Mouse (Mus musculus) frontal cortex, postnatal 25 days (tissue): ENCODE measurements around the gene Raly.
A peak's percentile ranks its signal among the peaks of the same experiment; 100 is the strongest.

Experiments used
- DNase-seq, 2 experiments: peaks; one replicate each; pipeline ENCODE4 v3.0.0; 2022; ENCODE audit warnings: low spot score in 2 of 2

Gene Raly

DNA sequence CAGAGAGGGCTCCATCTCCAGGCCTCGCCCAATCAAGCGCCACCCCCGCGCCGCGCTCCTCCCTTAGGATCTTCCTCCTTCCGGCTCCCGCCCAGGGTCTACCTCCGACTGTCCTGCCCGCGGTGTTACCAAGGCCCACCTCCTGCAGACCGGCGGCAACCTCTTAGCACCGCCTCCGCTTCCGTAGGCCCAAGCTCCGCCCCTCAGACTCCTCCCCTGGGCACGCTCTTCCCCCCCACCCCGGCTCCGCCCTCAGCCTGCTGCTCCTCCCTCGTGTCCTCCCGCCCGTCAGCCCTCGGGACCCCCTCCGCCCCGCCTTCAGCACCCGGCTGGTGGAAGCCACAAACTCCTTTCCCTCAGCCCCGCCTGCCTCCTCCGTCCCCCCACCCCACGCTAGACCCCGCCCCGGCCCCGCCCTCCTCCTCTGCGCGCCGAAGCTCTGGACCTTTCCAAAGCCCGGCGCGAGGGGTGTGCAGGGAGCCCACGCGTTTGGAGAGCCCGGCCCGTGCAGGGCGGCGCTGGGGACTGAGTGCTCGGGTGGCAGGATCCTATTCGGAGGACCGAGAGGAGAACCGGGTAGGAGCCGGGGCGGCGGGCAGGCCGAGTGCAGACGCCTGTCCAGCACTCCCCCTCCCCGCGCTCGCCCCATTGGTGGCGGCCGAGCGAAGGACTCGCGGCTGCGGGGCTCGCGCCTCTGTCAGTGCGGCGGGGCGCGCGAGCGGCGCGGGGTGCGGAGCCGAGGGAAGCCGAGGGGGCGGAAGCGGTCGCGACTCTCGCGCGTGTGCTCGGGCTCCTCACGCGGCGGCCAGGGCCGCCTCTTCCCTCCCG is at the start of gene Raly, which contains the start of gene a:
TSS of gene Raly (plus strand) at position 441 of the 828 bp plus-strand sequence.
TSS of gene a (plus strand) at position 747 of the 828 bp plus-strand sequence.
- peak; percentile 85 to 91 for DNase-seq

DNA sequence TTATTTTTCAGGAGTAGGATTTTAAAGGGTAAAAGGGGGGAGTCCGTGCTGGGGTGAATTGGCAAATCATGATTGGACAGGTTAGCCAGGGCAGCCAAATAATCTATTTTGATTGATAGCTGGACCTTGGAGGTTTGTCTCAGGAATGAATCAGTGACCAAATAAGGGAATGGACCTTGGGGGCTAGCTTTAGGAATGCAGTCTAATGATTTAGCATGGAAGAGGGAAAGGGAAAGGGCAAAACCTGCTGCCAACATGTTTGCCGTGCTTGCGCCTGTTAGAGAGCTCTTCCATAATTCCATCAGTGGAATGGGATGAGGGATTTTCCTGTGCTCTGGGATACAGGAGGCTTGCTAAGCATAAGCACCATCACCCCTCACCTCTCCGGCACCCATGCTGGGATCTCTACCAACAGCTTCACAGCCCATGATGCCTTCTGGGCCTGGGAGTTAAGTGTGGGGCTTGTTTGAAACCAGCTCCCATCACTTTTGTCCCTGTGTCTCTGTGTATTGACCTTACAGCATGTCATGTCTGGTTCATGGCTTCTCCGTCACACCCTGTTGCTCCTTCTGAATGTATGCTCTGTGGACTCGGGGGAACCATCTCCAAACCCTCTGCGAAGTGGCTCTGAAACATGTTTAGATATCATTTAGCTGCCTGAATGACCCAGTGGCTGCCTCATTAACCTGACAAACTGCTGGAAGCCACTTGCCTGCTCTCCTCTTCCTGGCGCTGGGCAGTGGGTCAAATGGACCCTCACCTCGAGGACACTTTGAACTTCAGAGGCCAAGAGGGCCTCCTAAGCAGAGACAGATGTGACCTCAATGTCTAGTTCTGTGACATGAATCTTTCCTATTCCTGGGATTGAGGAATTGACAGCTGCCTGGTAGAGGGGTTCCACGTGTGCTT is 47.7 kb upstream of the Raly start:
- DNase-seq: no peak

DNA sequence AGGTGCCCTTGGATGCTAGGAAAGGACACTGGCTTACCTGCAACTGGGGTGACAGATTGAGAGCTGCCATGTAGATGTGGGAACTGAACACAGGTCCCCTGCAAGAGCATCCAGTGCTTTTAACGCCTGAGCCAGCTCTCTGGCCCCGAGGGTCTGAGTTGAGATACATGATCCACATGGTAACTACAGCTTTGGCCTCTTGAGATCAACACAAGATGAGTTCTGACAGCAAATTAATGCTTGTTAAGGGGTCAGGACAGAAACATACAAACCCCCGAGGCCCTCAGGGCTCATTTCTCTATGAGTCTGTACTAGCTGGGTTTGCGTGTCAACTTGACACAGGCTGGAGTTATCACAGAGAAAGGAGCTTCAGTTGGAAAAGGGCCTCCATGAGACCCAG is 47.0 kb upstream of the Raly start:
- DNase-seq: no peak

DNA sequence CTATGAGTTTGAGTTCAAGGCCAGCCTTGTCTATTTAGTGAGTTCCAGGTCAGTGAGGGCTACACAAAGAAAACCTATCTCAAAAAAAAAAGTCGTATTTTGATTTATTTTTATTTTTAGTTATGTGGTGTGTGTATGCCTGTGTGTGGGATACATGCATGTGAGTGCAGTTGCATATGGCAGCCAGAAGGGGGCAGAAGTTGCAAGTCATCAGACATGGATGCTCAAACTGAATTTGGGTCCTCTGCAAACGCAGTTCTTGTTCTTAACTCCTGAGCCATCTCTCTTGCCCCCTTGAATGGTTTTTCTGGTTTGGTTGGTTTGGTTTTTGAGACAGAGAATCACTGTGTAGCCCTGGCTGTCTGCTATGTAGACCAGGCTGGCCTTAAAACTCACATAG is 42.5 kb upstream of the Raly start:
- DNase-seq: no peak

DNA sequence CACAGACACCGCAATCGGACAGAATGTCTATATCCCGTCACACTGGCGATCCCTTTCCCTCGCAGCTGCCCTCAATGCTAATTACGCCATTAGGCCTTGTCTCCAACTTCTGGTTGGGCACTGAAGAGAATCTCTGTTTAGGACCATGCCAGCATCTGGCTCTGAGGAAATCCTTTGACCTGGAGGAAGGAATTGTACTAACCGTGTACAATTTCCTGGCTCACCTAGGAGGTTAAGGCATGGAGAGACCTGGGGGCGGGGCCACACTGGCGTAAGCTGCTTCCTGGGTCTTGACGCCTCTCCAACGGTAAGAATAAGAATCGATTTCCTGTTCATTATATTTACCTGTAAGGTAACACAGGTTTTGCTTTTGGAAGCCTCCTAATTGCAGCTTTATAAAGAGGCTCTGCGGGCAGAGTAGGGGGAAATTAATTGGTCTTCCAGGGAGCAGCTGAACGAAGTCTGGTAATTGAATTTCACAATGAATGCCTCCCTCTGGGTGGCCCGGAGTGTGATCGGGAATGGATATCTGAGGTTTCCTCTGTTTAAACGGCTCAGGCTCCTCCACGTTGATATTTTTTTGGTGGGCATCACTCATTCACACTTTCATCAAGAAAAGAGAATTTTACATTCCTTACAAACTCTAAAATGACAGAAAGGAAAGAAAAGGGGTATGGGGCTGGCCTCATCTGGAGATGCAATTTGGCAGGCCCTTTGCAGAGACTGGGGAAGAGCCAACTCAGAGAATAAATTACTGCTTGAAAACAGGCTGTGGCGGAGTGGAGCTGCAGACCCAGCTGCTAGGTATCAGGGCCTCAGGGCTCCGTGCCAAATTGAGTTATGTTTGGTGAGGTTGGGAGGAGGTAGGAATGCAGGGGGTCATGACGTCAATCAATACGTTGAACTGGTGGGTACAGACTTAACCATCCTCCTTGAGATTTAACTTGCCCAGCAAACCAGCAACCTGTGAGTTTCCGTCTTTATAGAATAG is 41.6 kb upstream of the Raly start:
- no peak for DNase-seq

DNA sequence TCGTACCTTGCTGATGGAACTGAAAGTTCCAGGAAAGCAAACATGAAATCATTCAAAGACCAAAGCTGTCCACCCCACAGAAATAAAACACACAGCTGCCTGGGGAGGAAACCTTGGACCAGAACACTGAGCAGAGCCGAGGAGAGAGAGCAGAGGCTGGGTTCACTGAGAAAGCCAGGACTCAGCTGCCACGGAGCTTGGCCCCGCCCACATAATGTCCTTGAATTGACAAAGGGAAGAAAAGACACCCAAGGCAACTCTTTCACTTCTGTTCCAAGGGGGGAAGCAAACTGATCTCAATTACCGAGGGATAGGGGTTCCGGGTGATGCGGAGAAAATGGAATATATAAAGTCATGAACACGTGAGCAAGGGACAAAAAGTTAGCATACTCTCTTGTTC is 39.0 kb upstream of the Raly start:
- DNase-seq: no peak

DNA sequence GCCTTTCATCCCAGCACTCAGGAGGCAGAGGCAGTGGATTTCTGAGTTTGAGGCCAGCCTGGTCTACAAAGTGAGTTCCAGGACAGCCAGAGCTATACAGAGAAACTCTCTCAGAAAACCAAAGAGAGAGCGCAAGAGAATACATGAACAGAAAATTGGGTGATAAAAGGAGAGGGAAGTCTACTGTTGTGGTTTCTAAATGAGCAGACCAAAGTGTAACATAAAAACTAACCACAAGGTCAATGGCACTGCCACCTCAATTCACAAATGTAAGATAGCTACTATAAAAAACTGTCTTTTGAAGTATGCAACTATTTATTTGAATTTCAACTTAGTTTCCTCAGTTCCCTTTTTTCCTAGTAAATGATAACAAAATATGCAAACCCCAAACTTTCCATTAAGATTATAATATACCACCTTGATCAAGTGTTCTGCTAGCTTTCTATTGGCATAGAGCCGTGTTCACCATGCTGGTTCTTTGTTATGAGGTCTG is 36.8 kb upstream of the Raly start:
- DNase-seq: no peak

DNA sequence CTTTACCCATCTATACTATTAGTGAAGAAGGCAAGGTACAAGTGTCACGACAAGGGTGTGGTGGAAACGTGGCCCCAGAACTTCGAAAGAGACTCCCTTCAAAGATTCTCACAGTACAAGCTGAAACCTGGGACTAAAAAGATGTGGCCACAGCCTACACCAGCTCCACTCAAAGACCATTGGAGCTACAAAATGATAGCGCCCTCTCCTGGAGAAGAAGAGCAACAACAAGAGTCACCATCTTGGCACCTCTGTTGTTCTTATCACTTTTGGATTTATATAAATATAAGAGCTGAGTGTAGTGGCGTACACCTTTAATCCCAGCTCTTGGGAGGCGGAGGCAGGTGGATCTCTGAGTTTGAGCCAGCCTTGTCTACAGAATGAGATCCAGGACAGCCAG is 35.1 kb upstream of the Raly start:
- no peak for DNase-seq

DNA sequence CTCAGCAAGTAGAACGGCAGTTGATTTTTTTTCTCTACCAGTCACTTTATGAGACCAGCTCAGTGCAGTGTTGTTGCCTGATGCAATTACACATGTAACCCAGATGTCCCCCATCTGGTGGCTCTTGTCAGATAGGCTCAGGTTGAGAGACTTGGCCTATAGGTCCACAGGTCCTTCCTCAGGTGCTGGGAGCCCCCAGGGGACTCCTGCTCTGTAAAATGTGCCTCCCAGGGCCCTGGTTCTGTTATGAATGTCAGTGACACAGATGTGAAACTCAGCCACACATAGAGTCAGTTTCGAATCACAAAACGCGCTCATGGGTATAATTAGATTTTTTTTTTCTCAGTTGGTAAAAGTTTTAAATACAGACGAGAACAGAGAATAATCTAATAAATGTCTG is 33.2 kb upstream of the Raly start:
- DNase-seq: no peak

DNA sequence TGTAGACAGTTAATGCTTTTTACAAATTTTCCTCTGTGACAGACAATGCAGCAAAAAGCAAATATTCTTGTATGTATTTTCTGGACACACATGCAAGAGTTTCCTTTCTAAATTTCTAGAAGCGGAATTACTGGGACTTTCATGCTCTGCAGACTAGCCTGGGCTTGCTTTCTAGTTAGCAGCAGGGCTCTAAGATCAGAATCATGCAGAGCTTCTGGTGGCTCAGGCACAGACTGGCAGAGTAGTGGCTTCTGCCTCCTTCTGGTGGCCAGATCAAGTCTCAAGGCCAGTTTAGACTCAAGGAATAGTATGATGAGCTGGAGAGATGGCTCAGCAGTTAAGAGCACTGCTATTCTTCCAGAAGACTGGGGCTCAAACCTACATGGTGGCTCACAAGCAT is 32.4 kb upstream of the Raly start:
- DNase-seq: no peak

DNA sequence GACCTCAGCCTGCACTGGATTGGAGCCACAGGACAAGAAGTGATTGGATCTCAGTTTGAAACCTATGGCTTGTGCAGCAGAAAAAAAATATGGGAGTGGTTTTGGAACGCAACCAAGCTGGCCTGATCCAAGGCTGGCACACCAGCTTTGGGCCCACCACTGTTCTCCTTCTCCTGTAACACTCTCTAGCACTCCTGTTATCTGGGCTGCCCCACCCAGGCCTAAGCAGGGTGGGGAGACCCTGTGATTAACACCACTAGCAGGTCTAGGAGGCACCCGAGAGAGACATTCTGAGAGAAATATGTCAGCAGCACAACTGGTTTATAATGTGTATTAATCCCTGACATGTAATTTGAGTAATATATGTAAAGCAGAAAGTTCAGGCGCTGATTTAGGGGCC is 27.7 kb upstream of the Raly start:
- DNase-seq: no peak

DNA sequence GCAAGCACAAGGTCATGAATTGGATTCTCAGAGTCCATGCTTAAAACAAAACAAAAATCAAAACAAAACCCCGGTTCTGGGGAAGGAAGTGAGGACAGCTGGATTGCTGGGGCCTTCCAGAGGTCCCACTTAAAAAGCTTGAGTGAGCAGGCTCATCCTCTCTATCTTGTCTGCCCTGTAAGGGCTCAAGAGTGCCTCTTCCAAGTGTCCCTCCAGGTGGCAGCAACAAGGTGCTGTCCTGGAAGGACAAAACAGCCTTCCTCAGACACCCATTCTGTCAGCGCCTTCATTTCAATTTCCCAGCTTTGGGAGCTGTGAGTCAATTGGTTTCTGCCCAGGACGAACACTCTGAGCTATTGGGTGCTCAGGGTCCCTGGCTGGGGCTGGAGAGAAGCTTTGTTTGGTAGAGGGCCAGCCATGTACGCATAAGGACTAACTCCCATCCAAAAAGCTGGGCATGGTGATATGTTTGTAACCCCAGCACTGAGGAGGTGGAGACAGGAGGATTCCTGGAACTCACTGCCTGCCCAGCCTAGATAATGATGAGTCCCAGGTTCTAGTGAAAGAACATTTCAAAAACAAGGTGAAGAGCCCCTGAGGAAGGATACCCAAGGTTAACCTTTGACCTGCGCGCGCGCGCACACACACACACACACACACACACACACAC is 25.9 kb upstream of the Raly start:
- no peak for DNase-seq

DNA sequence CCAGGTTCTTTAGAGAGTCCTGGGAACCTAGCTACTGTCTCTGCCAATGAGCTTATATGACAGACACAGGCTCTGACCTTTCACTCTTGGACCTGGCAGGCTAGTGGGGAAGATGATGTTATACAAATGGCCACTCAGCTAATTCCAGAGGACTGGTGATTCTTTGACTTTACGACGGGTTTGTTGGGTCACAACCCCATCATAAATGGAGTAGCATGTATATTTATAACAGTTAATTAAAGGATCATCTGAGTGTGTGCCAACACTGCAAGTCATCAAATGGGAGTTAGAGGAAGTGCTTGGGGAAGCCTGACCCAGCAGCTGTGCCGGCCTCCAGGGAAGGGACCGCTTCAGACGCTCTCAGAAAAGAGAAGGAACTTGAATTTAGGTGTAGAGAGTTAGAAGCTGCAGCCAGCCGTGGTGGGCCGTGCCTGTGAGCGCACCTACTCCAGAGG is 25.3 kb upstream of the Raly start:
- no peak for DNase-seq

DNA sequence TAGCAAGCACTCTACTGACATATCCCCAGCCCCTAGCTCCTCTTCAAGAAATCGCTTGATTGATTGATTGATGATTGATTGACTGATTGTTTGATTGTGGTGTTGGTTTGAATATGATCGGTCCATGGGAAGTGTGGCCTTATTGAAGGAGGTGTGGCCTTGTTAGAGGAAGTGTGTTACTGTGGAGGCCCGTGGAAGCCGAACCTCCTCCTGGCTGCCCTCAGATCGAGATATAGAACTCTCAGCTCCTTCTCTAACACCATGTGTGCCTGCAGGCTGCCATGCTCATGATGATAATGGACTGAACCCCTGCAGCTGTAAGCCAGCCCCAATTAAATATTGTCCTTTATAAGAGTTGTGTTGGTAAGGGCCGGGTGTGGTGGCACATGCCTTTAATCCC is 23.8 kb upstream of the Raly start:
- DNase-seq: no peak

DNA sequence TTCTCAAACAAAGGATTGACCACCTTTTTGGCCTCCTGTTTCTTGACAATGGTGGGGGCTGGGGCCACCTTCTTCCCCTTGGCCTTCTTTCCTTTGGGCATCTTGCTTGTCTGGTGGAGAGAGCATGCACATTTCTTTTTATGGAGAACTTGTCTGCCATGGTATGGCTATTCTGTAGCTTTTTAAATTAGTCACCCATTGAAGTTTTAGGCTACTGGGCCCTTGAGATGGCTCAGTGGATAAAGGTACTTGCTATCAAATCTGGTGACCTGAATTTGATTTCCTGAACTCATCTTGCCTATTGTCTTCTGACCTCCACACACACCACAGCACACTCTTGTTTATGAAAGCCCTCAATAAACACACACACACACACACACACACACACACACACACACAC is 21.0 kb upstream of the Raly start, which contains the start of gene Gm14214:
TSS of gene Gm14214 (minus strand) at position 101 of the 400 bp plus-strand sequence.
- no peak for DNase-seq

DNA sequence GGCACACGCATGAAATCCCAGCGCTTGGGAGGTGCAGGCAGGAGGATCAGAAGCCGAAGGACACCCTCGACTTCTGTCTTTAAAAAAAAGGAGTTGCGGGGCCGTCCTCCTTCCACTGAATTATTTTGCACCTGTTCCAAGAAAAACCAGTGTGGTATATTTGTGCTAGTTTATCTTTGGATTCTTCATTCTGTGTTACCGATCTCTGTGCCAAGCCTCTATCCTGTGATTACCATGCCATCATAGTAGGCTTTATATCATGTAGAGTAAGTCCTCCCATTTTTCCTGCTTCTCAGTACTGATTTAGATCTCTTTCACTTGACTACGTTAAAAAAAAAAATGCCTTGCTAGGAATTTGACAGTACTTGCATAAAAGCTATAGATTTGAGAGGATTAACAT is 19.3 kb upstream of the Raly start:
- DNase-seq: no peak

DNA sequence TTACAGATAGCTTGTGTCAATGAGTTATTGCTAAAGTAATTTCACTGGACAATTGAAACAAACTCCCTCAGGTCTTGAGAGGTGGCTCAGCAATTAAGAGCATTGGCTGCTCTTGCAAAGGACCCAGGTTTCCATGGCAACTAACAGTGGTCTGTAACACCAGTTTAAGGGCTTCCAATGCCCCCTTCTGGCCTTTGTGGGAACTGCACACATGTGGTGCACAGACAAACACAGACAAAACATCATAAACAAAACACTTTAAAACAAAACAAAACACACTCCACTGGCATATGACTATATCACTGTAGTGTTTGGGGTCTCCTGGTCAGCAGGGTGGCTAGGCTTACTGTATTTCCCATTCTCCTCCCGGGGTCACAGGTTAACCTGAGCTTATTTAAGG is 16.9 kb upstream of the Raly start:
- no peak for DNase-seq

DNA sequence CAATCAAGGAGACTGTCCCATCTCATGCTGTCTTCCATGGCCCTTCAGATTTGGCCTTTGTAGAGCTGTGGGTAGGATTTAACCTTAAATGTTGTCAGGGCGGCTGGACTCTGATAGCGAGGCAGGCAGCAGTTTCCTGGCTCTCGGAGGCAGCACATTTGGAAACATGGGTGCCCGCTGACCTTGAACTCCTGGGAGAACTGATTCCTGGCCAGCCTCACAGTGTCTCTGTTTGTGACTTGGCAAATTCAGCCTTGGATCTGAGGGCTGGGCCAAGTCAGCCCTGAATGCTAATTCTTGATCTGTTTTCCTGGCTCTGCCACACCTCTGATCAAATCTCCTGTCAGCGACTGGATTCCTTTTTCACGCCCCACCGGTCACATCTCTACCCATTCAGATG is 14.4 kb upstream of the Raly start:
- DNase-seq: no peak

DNA sequence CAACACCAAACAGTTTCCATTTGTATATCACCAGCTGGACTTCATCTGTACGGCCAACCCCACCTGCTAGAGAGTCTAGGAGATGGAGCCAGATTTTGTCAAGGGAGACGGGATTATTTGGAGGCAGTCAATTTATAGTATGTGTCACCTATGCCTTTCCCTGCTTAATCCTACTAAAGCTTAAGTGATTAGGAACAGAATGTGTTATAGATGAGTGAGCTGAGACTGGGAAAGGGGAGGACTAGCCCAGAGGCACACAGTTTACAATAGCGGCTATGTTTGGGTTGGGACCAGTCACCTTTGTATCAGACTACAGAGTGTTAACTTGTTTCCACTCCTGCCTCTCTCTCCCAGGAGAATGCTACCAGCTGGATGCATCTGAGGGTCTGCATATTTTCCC is 11.2 kb upstream of the Raly start:
- DNase-seq: no peak

DNA sequence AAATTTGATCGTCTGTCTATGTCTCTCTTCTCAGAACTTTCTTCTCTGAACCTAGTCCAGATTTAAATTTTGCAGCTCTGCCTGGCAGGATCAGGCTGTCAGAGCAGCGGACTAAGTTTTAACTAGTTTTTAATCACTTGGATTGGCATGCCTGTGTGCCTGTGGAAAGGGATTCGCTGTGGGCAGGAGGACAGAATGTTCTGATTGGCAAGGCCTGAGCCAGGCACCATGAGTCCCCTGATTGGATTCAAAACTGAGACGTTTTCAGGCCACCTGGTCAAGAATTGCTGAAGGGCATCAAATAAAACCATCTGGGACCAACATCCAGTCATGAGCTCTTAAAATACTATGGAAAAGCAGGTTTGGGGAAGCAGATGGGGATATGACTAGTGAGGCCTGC is 8.5 kb upstream of the Raly start:
- DNase-seq: no peak
